Mouse (Mus musculus): ENCODE measurements around the gene Hes2. TPM values are rescaled to one million over a fixed set of nuclear protein-coding genes. Genes with fewer than 3 reads are reported as not detected.

Hes2 gene
- total RNA-seq, 1 experiment from 2014 or later, result not detected

GRCm38 (mm10) chr4:152129395-152129930, 29.2 kb upstream of the Hes2 start:
- no peak for ATAC-seq (replicated peaks in 1 of 2; ENCODE audit: insufficient read depth in 1 of 2, low FRiP score in 2 of 2, low TSS enrichment in 1 of 2, low read depth in 1 of 2, poor library complexity in 2 of 2, severe bottlenecking in 2 of 2)

- ATAC-seq (replicated peaks in 1 of 2; ENCODE audit: insufficient read depth in 1 of 2, low FRiP score in 2 of 2, low TSS enrichment in 1 of 2, low read depth in 1 of 2, poor library complexity in 2 of 2, severe bottlenecking in 2 of 2), result peak; percentile 46 to 51; a peak in 2 of 4 replicates
Measured at GRCm38 (mm10) chr4:152130771-152131653, 27.7 kb upstream of the Hes2 start.

- ATAC-seq (replicated peaks in 1 of 2; ENCODE audit: insufficient read depth in 1 of 2, low FRiP score in 2 of 2, low TSS enrichment in 1 of 2, low read depth in 1 of 2, poor library complexity in 2 of 2, severe bottlenecking in 2 of 2), result no peak
Measured at GRCm38 (mm10) chr4:152131809-152132771, 26.6 kb upstream of the Hes2 start.

GRCm38 (mm10) chr4:152132772-152133169, 25.9 kb upstream of the Hes2 start:
- no peak for ATAC-seq (replicated peaks in 1 of 2; ENCODE audit: insufficient read depth in 1 of 2, low FRiP score in 2 of 2, low TSS enrichment in 1 of 2, low read depth in 1 of 2, poor library complexity in 2 of 2, severe bottlenecking in 2 of 2)

GRCm38 (mm10) chr4:152133213-152133612, 25.5 kb upstream of the Hes2 start:
- no peak for ATAC-seq (replicated peaks in 1 of 2; ENCODE audit: insufficient read depth in 1 of 2, low FRiP score in 2 of 2, low TSS enrichment in 1 of 2, low read depth in 1 of 2, poor library complexity in 2 of 2, severe bottlenecking in 2 of 2)

- ATAC-seq (replicated peaks in 1 of 2; ENCODE audit: insufficient read depth in 1 of 2, low FRiP score in 2 of 2, low TSS enrichment in 1 of 2, low read depth in 1 of 2, poor library complexity in 2 of 2, severe bottlenecking in 2 of 2), result peak; percentile 35 to 37; a peak in 2 of 4 replicates
Measured at GRCm38 (mm10) chr4:152134507-152134906, 24.2 kb upstream of the Hes2 start.

GRCm38 (mm10) chr4:152135363-152135762, 23.3 kb upstream of the Hes2 start:
- ATAC-seq (replicated peaks in 1 of 2; ENCODE audit: insufficient read depth in 1 of 2, low FRiP score in 2 of 2, low TSS enrichment in 1 of 2, low read depth in 1 of 2, poor library complexity in 2 of 2, severe bottlenecking in 2 of 2), result no peak

- ATAC-seq (replicated peaks in 1 of 2; ENCODE audit: insufficient read depth in 1 of 2, low FRiP score in 2 of 2, low TSS enrichment in 1 of 2, low read depth in 1 of 2, poor library complexity in 2 of 2, severe bottlenecking in 2 of 2), result no peak
Measured at GRCm38 (mm10) chr4:152136112-152136875, 22.4 kb upstream of the Hes2 start.

GRCm38 (mm10) chr4:152136876-152137250, 21.8 kb upstream of the Hes2 start:
- no peak for ATAC-seq (replicated peaks in 1 of 2; ENCODE audit: insufficient read depth in 1 of 2, low FRiP score in 2 of 2, low TSS enrichment in 1 of 2, low read depth in 1 of 2, poor library complexity in 2 of 2, severe bottlenecking in 2 of 2)

GRCm38 (mm10) chr4:152138497-152139260, 20.0 kb upstream of the Hes2 start:
- ATAC-seq (replicated peaks in 1 of 2; ENCODE audit: insufficient read depth in 1 of 2, low FRiP score in 2 of 2, low TSS enrichment in 1 of 2, low read depth in 1 of 2, poor library complexity in 2 of 2, severe bottlenecking in 2 of 2), result peak; percentile 85 to 88

- ATAC-seq (replicated peaks in 1 of 2; ENCODE audit: insufficient read depth in 1 of 2, low FRiP score in 2 of 2, low TSS enrichment in 1 of 2, low read depth in 1 of 2, poor library complexity in 2 of 2, severe bottlenecking in 2 of 2), result peak; percentile 43 to 67
Measured at GRCm38 (mm10) chr4:152140441-152140840, 18.2 kb upstream of the Hes2 start.

- ATAC-seq (replicated peaks in 1 of 2; ENCODE audit: insufficient read depth in 1 of 2, low FRiP score in 2 of 2, low TSS enrichment in 1 of 2, low read depth in 1 of 2, poor library complexity in 2 of 2, severe bottlenecking in 2 of 2), result no peak
Measured at GRCm38 (mm10) chr4:152141521-152142135, 17.0 kb upstream of the Hes2 start.

GRCm38 (mm10) chr4:152143632-152144031, 15.0 kb upstream of the Hes2 start:
- no peak for ATAC-seq (replicated peaks in 1 of 2; ENCODE audit: insufficient read depth in 1 of 2, low FRiP score in 2 of 2, low TSS enrichment in 1 of 2, low read depth in 1 of 2, poor library complexity in 2 of 2, severe bottlenecking in 2 of 2)

- ATAC-seq (replicated peaks in 1 of 2; ENCODE audit: insufficient read depth in 1 of 2, low FRiP score in 2 of 2, low TSS enrichment in 1 of 2, low read depth in 1 of 2, poor library complexity in 2 of 2, severe bottlenecking in 2 of 2), result no peak
Measured at GRCm38 (mm10) chr4:152145473-152145872, 13.2 kb upstream of the Hes2 start.

GRCm38 (mm10) chr4:152146033-152146827, 12.4 kb upstream of the Hes2 start:
- no peak for ATAC-seq (replicated peaks in 1 of 2; ENCODE audit: insufficient read depth in 1 of 2, low FRiP score in 2 of 2, low TSS enrichment in 1 of 2, low read depth in 1 of 2, poor library complexity in 2 of 2, severe bottlenecking in 2 of 2)
